Mouse (Mus musculus) MEL (cell line): ENCODE measurements around the gene Mlip.

ENCODE experiments used
- BHLHE40 ChIP-seq: IDR thresholded peaks from 2 replicates; pipeline ENCODE4 v1.6.1; 2012; ENCODE audit warnings: low read depth, mild to moderate bottlenecking, inconsistent platforms, low read length, improper control_type of control experiment, borderline replicate concordance
- CTCF ChIP-seq, 3 experiments: IDR thresholded peaks in 2 of 3; conservative IDR thresholded peaks in 1 of 3; 2 replicates each; pipeline ENCODE4 v1.5.1; 2011 to 2012; ENCODE audit warnings: low read length in 3 of 3, low read depth in 2 of 3, mild to moderate bottlenecking in 2 of 3, improper control_type of control experiment in 1 of 3, inconsistent platforms in 1 of 3, mixed read lengths in 1 of 3, moderate library complexity in 1 of 3; ENCODE audit not compliant: control insufficient read depth in 1 of 3, insufficient read depth in 1 of 3, poor library complexity in 1 of 3, severe bottlenecking in 1 of 3
- GATA1 ChIP-seq: IDR thresholded peaks from 2 replicates; pipeline ENCODE4 v1.6.1; 2011; ENCODE audit warnings: low read depth, low read length, improper control_type of control experiment
- MYC ChIP-seq: IDR thresholded peaks from 2 replicates; pipeline ENCODE4 v1.6.1; 2011; ENCODE audit warnings: low read depth, mild to moderate bottlenecking, low read length, improper control_type of control experiment, moderate library complexity
- NRF1 ChIP-seq: IDR thresholded peaks from 2 replicates; pipeline ENCODE4 v1.6.1; 2014; ENCODE audit warnings: low read depth, mild to moderate bottlenecking, inconsistent platforms, low read length, improper control_type of control experiment, moderate library complexity; ENCODE audit not compliant: poor library complexity, insufficient read depth, severe bottlenecking
- POLR2A ChIP-seq, 2 experiments: IDR thresholded peaks; 2 replicates each; pipeline ENCODE4 v1.6.1; 2011 to 2012; ENCODE audit warnings: low read length in 2 of 2, mild to moderate bottlenecking in 2 of 2, control low read depth in 1 of 2, improper control_type of control experiment in 1 of 2, low read depth in 1 of 2, moderate library complexity in 1 of 2; ENCODE audit not compliant: control insufficient read depth in 1 of 2, insufficient read depth in 1 of 2, poor library complexity in 1 of 2
- UBTF ChIP-seq: IDR thresholded peaks from 2 replicates; pipeline ENCODE4 v1.6.1; 2012; ENCODE audit warnings: low read depth, mild to moderate bottlenecking, inconsistent platforms, low read length, improper control_type of control experiment, moderate library complexity, borderline replicate concordance; ENCODE audit not compliant: insufficient read depth
- USF1 ChIP-seq: IDR thresholded peaks from 2 replicates; pipeline ENCODE4 v1.6.1; 2014; ENCODE audit warnings: low read depth, mild to moderate bottlenecking, inconsistent platforms, low read length, improper control_type of control experiment, moderate library complexity
- ZKSCAN1 ChIP-seq: IDR thresholded peaks from 2 replicates; pipeline ENCODE4 v1.6.1; 2012; ENCODE audit warnings: low read depth, mild to moderate bottlenecking, inconsistent platforms, low read length, improper control_type of control experiment, moderate library complexity
- ZNF384 ChIP-seq: IDR thresholded peaks from 2 replicates; pipeline ENCODE4 v1.6.1; 2012; ENCODE audit warnings: low read depth, mild to moderate bottlenecking, inconsistent platforms, low read length, improper control_type of control experiment

GRCm38 (mm10) chr9:77161764-77162163, 191.0 kb downstream of the Mlip start:
- TF ChIP-seq CTCF (IDR thresholded peaks at IDR 0.05 in 2 of 3, conservative IDR thresholded peaks at IDR 0.05 in 1 of 3; ENCODE audit: control insufficient read depth in 1 of 3, insufficient read depth in 1 of 3, low read depth in 2 of 3, low read length in 3 of 3, poor library complexity in 1 of 3, severe bottlenecking in 1 of 3), result no peak
- TF ChIP-seq NRF1, result no peak
- no peak for TF ChIP-seq POLR2A (IDR thresholded peaks at IDR 0.05; ENCODE audit: control insufficient read depth in 1 of 2, insufficient read depth in 1 of 2, low read depth in 1 of 2, low read length in 2 of 2, poor library complexity in 1 of 2)
- no peak for TF ChIP-seq BHLHE40
- TF ChIP-seq USF1, result no peak
- no peak for TF ChIP-seq ZKSCAN1
- TF ChIP-seq ZNF384, result no peak
- TF ChIP-seq GATA1, result no peak
- no peak for TF ChIP-seq MYC
- no peak for TF ChIP-seq UBTF
